Mouse (Mus musculus): ENCODE data around the gene Gm37240.

Gene Gm37240

DNA sequence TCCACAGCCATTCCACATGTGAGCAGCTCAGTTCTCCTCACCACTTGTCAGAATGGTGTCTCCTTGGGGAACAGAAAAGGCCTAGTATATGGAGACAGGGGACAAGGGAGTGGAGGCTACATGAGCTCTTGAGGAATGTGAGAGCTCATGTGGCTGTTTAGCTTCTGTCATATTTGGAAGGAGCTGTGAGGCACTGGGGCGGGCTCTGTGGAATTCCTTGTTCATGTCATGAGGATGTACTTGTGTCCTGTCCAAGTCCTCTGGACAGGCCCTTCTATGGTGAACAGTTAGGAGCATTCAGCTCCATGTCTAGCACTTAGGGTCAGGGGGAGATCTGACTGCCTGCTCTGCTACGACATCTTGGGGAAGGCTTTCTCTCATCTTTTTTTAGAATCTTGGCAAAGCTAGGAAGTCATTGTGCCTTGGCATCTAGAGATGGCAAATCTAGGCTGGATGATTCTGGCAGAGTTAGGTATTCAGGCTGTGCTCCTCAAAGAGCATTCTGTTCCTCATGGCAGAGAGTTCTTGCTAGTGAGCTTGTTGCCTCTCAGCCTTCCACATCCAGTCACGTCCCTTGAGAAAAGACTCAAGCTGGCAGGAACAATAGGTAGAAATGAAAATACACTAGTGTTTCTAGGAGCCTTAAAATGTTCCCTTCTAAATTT lies 297.1 kb downstream of the Gm37240 start:
- DNase-seq (ENCODE audit: inconsistent age in 2 of 2, low spot score in 1 of 2), result no peak

DNA sequence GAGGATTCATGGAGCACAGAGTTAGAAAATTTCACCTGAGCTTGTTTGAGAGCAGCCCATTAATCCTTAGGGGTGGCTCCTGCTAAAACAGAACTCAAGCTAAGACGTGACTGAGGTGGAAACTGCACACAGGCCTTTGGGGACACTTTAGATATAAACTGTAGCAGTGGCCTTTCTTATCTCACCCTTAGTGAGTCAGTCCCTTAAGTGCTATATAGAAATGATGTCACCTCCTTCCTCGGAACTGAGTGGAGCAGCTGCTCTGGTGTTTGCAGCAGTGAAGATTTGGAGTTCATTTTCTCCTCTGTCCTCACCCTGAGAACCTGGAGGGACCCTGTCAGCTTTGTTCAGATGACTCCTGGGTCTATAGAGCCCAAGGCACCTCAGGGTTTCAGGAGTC lies 298.6 kb downstream of the Gm37240 start:
- DNase-seq (ENCODE audit: inconsistent age in 2 of 2, low spot score in 1 of 2), result peak in 1 of 2 experiments; percentile 25

GRCm38 (mm10) chr3:85584966-85585365 lies 302.4 kb downstream of the Gm37240 start:
- no peak for DNase-seq (ENCODE audit: inconsistent age in 2 of 2, low spot score in 1 of 2)

- no peak for DNase-seq (ENCODE audit: inconsistent age in 2 of 2, low spot score in 1 of 2)
Measured at GRCm38 (mm10) chr3:85583194-85583593, 304.1 kb downstream of the Gm37240 start.

DNA sequence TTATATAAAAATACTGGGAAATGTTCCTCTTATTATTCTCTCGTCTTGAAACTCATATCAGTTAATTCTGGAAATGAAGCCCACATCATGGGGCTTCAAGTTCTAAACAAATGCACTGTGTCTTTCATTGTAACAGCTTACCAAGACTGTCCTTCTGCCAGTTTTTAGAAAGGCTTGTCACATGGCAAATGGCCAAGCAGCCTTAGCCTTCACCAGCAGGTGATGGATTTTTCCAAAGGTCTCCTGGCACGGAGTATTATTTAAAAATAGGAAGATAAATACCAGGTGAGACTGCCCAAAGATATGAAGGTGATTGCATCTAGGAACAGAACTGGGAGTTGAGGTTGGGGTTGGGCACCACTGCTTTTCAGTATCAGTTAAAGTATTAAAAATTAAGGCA lies 304.6 kb downstream of the Gm37240 start:
- peak in 1 of 2 experiments; percentile 77 for DNase-seq (ENCODE audit: inconsistent age in 2 of 2, low spot score in 1 of 2)

DNA sequence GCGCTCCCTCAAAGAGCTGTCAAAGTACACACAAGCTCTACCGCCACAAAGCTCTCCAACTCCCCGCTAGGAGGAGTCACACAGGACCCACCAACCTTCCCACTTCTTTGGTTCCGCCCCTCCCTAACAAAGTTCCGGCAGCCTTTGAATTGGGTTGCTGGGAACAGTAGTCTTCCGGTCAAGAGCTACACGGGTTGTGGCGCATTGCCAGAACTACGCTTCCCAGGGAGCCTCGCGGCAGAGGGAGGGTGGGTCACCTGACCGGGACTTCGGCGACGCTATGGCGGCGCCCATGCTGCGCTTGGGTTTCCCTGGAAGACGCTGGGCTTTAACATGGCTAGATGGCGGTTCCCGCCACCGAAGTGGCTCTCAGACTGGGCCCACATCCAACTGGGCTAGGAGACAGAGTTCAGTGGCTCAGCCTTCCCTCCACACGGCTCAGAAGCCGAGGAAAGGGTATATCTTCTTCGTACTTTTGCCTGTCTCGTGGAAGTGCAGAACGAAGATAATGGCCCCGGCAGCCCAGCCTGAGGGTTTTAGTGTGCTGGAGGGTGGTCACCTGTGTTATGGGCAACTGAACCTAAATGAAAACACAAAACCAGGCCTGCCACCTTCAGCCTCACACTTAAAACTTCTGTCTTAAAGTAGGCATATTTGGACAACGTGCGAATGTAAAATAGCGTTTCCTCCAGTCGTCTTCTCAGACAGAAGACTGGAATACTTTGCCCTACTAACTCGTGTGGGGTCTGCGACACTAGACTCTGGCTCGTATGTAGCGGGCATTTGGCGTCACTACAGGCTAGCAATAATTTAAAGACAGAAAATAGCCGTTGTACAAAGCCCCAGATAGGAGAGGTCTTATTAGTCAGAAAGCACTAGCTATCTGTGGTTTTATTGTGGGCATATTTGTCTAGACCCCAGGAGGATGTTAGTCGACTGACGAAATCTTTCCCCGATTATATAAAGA lies 313.2 kb downstream of the Gm37240 start, which contains the start of gene Gatb:
Gene Gatb (plus strand): TSS at position 256 of the 967 bp plus-strand sequence.
- peak; percentile 99 for DNase-seq (ENCODE audit: inconsistent age in 2 of 2, low spot score in 1 of 2)

DNA sequence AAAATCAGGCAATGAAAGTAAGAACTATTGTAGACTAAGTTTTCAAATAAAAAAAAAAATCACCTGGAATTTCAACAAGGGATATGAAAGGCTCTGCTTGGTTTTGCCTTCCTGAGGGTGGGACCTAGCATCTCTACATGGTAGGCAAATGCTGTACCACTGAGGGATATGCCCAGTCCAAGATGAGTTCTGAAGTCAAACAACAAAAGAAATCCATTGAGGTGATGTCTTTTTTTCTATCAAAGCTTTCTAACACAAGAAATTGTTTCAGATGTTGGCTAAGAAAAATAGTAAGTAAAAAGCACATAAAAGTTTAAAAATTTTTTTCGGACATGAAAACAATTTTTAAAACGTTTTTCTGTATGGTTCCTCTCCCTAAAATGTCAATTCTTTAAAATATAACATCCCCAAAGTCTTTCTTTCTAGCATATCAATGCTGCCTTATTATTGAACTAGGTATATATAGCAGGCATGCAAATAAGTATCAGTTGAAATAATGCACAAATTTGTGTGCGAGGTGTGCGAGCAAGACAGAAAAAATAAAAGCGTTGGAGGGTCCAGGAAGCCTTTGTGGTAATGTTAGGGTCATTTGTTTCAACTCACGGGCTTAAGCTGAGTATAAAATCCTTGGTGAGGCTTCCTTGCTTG lies 314.0 kb downstream of the Gm37240 start:
- DNase-seq (ENCODE audit: inconsistent age in 2 of 2, low spot score in 1 of 2), result peak in 1 of 2 experiments; percentile 18

GRCm38 (mm10) chr3:85572502-85572901 lies 314.8 kb downstream of the Gm37240 start:
- peak; percentile 10 to 52 for DNase-seq (ENCODE audit: inconsistent age in 2 of 2, low spot score in 1 of 2)

DNA sequence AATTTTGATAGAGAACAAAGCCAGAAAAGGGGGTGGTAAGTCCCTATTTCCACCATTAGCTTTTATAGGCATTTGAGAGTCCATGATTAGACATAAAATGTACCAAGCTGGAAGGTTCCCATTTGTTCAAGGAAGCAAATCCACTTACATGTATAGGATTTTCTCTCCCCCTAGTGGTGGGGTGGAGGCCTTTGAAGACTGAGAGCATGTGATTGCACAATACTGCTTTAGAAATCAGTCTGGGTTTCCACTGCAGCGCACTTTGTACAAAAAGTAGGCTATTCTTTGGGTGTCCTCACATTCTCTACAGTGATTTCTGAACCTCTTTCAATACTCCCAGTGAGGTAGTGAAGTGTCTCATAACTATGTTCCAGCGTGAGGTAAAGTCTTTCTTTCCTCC lies 316.0 kb downstream of the Gm37240 start:
- DNase-seq (ENCODE audit: inconsistent age in 2 of 2, low spot score in 1 of 2), result peak; percentile 55 to 90

DNA sequence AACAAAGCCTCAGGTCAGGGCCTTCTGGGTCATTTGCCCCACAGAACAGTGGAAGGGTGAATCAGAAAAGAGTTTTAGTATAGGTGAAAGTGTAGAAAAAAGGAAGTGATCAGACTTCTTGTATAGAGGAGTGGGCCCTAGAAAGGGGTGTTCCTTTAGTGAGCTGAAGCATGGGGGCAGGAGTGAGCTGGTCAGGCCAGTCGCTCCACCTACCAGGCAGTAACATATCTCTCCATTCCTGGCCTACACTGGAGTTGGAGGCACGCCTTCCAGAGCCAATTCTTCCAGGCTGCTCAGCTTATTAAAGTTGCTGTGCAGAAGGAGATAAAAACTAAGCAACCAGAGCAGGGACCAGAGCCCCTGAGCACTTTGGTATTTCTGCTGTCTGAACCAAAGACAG lies 322.7 kb downstream of the Gm37240 start:
- DNase-seq (ENCODE audit: inconsistent age in 2 of 2, low spot score in 1 of 2), result peak in 1 of 2 experiments; percentile 36

GRCm38 (mm10) chr3:85553731-85554277 lies 333.5 kb downstream of the Gm37240 start:
- DNase-seq (ENCODE audit: inconsistent age in 2 of 2, low spot score in 1 of 2), result no peak

DNA sequence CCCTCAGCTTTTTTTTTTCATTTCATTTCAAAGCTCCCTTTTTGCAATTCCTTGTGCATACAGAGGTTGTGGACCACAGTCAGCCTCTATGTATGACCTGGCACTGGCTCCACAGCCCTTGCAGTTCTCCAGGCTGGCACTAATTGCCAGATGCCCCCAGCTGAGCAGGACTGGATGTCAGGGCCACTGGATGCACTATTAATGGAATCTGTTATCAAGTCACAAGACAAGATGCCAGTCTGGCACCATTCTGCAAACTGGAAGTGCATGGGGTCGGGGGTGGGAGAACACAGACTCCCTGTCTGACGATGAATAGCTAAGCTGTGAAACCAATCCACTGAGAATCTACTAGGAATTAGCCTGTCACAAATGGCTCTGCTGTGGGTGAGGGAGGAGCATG lies 336.0 kb downstream of the Gm37240 start:
- DNase-seq (ENCODE audit: inconsistent age in 2 of 2, low spot score in 1 of 2), result peak in 1 of 2 experiments; percentile 39

GRCm38 (mm10) chr3:85550312-85550711 lies 337.0 kb downstream of the Gm37240 start:
- peak in 1 of 2 experiments; percentile 35 for DNase-seq (ENCODE audit: inconsistent age in 2 of 2, low spot score in 1 of 2)

DNA sequence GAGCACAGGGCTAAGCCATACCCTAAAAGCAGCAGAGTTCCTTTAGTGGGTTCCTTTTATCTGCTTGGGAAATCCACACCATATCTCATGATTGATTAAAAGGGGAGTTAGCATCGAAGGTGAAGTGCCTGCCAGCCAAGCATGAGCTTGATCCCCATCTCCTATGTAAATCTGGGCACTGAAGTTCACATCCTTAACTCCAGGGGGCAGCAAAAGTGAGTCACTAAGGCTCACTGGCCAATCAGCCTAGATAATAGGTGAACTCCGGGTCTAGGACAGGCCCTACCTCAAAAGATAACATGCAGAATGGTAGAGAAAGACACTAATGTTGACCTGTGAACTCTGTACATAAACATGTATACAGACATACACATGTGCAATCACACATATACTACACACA lies 343.7 kb downstream of the Gm37240 start:
- DNase-seq (ENCODE audit: inconsistent age in 2 of 2, low spot score in 1 of 2), result peak in 1 of 2 experiments; percentile 66

DNA sequence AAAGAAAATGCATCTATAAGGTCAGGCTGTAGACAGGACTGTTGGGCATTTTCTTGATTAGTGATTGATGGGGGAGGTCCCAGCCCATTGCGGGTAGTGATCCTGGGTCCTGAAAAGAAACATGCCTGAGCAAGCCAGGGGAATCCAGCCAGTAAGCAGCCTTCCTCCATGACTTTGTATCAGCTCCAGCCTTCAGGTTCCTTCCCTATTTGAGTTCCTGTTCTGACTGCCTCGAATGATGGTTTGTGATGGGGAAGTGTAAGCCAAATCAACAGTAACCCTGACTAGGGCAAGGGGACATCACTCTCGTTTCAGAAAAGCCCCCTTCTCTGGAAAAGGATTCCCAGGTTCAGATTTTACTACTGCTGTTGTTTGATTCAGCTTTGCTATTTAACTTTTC lies 344.6 kb downstream of the Gm37240 start:
- no peak for DNase-seq (ENCODE audit: inconsistent age in 2 of 2, low spot score in 1 of 2)

GRCm38 (mm10) chr3:85535621-85536520 lies 351.4 kb downstream of the Gm37240 start:
- no peak for DNase-seq (ENCODE audit: inconsistent age in 2 of 2, low spot score in 1 of 2)

DNA sequence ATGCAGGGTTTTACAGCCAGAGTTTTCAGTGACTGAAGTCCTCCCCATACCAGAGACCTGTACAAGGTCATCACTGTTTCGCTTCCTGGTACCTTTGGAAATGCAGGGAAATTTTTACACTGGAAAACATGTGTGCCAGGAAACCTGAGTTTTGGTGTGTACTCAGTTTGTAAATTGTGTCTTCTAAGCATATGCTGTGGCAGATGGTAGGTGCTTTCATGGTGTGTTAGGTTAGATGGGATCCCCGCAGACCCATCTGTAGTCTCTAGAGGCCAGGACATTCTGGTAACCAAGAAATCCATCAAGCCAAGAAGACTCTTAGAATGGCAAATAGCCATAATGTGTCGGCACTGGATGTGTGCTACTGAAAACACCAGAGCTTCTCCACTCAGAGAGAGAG lies 352.3 kb downstream of the Gm37240 start:
- no peak for DNase-seq (ENCODE audit: inconsistent age in 2 of 2, low spot score in 1 of 2)

- no peak for DNase-seq (ENCODE audit: inconsistent age in 2 of 2, low spot score in 1 of 2)
Measured at GRCm38 (mm10) chr3:85532376-85532775, 354.9 kb downstream of the Gm37240 start.

- no peak for DNase-seq (ENCODE audit: inconsistent age in 2 of 2, low spot score in 1 of 2)
Measured at GRCm38 (mm10) chr3:85530601-85531161, 356.6 kb downstream of the Gm37240 start.

Measured in adrenal gland, adult (tissue).